Mouse (Mus musculus): ENCODE measurements around the gene Haus6.
"Not testable (repeated sequence)": the region's sequence is repeated elsewhere in the genome, so short reads cannot be mapped to it uniquely, and the experiment has no call there.

Gene Haus6

GRCm38 (mm10) chr4:86611524-86612288 lies at the start of gene Haus6:
Gene Haus6, minus strand, starts transcription at chr4:86612055.
- DNase-seq, result peak; percentile 93

DNA sequence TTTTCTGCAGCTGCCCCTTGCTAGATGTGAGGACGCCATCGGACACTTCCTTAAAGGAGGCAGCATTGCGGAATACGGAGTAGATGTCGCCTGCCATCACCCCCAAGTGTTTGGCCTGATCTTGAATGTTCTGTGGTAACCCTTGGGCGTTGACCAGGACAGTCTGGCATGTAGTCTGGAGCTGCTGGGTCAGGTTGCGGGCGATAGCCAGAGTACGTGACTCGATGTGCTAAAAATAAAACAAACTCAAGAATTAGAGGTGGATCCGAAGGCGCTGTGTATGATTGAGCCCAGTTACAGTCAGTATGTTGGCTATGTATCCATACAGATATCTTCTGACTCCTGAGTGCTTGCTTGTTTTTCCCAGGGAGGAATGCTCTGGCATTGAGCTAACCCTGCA lies 45.3 kb upstream of the Haus6 start:
- no peak for DNase-seq

DNA sequence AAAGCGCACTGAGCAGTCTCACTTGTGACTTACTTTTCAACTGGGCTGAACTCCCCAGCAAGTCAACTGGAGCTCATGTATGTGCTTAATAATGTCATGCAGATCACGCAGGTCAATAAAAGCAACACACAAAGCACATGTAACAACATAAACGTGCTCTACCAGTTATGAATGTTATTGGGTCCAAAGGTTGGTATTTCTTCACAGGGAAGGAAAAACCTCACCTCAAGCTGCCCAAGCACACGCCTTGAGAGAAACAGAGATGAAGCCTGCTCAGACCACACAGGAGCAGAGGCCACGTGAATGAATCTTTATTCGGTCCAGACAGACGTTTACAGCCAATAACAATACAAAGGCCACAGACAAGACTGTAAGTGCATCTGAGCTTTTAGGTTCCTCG lies 44.6 kb upstream of the Haus6 start:
- not testable (repeated sequence) for DNase-seq

GRCm38 (mm10) chr4:86651686-86652384 lies 40.0 kb upstream of the Haus6 start:
- peak; percentile 31 for DNase-seq

- DNase-seq, result not testable (repeated sequence)
Measured at GRCm38 (mm10) chr4:86648394-86648793, 36.5 kb upstream of the Haus6 start.

GRCm38 (mm10) chr4:86637561-86637960 lies 25.7 kb upstream of the Haus6 start:
- DNase-seq, result not testable (repeated sequence)

GRCm38 (mm10) chr4:86634873-86635272 lies 23.0 kb upstream of the Haus6 start:
- not testable (repeated sequence) for DNase-seq

DNA sequence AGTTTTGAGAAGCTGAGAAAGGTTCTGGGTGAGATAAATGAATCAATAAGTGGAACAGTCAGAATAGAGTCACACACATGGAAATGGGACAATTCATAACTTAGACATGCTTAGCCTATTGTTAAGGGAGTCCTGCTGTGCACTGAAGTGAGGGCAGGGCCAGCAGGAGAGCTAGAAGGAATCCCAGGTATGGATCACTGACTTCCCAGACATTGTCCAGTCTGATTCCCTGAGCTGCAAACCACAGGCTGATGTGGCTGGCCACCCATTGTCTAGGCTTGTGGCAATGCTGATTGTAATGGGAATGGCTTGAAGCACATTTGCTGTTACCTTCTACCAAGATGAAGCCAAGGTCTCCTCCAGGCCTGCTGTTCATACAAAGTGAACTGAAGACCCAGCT lies 22.5 kb upstream of the Haus6 start:
- DNase-seq, result not testable (repeated sequence)

GRCm38 (mm10) chr4:86632556-86632955 lies 20.7 kb upstream of the Haus6 start:
- not testable (repeated sequence) for DNase-seq

- DNase-seq, result no peak
Measured at GRCm38 (mm10) chr4:86631831-86632230, 20.0 kb upstream of the Haus6 start.

- not testable (repeated sequence) for DNase-seq
Measured at GRCm38 (mm10) chr4:86626496-86626895, 14.6 kb upstream of the Haus6 start.

DNA sequence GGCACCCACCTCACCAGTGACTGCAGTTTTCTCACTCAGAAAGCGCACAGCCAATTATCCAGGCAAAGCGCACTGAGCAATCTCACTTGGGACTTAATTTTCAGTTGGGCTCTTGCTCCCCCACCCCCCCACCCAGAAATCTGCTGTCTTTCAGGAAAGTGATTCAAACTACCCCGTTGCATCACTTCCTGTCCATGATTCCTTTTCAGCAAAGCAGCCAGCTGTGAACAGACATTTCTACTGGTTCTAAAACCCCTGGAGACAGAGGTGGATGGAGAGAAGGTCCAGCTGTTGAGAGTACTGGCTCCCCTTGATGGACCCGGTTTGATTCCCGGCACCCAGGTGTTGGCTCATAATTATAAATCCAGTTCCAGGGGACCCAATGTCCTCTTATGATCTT lies 13.6 kb upstream of the Haus6 start:
- DNase-seq, result no peak

- not testable (repeated sequence) for DNase-seq
Measured at GRCm38 (mm10) chr4:86622532-86622931, 10.7 kb upstream of the Haus6 start.

DNA sequence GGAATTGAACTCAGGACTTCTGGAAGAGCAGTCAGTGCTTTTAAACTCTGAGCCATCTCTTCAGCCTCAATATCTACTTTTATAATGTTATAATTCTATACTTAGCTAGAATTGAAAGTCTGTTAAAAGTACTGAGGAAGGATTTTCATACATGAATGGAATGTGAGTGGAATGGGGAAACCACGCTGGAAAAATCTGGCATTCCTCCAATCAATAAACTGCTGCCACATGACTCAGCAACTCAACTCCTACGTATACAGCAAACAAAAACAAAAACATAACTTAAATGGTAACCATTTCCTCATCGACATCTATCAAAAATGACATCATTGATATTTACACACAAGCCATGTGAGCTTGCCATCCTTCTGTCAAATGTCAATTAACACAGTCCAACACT lies 10.3 kb upstream of the Haus6 start:
- DNase-seq, result no peak

DNA sequence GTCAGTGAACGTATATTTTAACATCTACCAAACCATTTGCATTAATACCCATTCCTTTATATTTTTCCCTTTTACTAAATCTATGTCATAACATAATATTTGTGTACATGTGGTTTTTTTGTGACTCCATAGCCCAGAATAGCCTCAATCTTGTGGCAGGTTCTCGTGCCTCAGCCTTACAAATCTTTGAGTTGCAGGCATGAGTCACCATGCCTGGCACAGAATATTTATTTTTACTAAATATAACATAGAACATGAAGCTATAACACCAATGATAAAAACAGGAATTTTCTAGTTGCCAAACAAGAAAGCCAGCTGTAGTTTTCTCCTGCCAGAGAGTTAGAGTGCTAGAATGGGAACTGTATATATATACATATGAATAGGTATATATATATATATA lies 8.7 kb upstream of the Haus6 start:
- no peak for DNase-seq

DNA sequence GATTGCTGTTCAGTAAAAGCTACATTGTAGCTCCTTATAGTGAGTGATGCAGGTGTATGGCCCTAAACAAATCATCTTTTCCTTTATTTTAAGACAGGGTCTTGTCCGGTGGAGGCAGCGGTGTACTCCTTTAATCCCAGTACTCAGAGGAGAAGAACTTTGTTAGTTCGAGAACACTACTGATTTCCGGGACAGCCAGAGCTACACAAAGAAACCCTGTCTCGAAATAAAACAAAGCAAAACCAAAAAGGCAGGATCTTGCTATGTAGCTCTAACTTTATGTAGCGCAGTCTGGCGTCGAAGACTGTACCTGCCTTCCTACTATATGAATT lies 400 bp upstream of the Haus6 start:
- DNase-seq, result no peak

DNA sequence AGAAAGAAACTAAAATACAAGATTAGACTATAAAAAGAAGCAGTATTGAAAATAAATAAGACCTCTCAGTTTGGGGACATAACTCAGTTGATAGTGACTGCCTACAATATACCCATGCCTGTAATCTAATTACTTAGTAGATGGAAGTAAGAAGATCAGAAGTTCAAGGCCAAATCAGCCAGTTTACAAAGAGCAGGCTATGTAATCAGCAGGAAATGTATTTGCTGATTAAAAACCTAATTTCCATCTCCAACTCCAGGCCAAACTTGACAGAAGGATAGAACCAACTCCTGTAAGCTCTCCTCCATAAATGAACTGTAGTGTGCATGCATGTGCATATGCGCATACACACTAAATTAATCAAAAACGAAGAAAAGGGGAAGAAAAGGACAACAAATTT lies 20.6 kb downstream of the Haus6 start:
- no peak for DNase-seq

GRCm38 (mm10) chr4:86588236-86588635 lies 23.6 kb downstream of the Haus6 start:
- DNase-seq, result peak; percentile 34

- DNase-seq, result no peak
Measured at GRCm38 (mm10) chr4:86580591-86580990, 31.3 kb downstream of the Haus6 start.

- DNase-seq, result no peak
Measured at GRCm38 (mm10) chr4:86580056-86580455, 31.8 kb downstream of the Haus6 start.

GRCm38 (mm10) chr4:86576630-86577225 lies 35.1 kb downstream of the Haus6 start:
- no peak for DNase-seq

DNA sequence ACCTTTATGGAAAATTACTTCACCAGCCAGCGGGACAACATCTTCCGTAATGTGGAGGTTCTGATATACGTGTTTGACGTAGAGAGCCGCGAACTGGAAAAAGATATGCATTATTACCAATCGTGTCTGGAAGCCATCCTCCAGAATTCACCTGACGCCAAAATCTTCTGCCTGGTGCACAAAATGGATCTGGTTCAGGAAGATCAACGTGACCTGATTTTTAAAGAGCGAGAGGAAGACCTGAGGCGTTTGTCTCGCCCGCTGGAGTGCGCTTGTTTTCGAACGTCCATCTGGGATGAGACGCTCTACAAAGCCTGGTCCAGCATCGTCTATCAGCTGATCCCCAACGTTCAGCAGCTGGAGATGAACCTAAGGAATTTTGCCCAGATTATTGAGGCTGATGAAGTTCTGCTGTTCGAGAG lies 35.7 kb downstream of the Haus6 start:
- DNase-seq, result peak; percentile 11

DNA sequence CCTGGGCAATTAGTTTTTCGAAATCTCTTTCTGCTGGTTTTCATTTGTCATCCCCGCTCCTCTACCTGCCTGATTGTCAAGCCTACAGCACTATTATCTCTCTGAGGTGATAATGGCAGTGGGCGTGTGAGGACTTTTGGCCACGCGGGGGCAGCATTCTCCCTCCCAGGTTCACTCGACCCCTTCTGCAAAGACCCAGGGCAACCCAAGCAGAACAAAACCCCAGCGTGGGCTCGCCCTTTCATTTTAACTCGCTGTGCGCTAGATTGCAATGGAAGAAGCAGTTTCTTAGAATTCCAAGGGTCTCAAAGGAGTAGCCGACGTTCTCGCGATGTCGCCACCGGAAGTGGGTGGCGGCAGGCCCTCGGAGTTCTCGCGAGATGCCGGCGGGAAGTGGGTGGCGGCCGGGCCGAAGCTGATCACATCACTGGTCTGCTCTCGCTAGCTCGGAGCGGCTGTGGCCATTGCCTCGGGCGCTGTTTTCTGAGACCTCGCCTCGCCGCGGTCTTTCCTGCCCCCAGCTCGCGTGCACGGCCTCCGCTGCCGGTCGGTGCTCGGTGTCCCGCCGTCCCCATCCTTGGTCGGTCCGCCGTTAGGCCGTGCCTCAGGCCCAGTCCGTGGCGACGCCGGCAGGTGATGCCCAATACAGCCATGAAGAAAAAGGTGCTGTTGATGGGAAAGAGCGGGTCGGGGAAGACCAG lies 36.4 kb downstream of the Haus6 start, which contains the start of gene Rraga:
Gene Rraga (plus strand): TSS at position 386 of the 701 bp plus-strand sequence.
- peak; percentile 95 for DNase-seq

Measured in thymus, postnatal 14 days (tissue).